Mouse (Mus musculus) heart, adult 2 months (tissue): ENCODE measurements at regions not wholly inside any gene's neighbourhood (a gene's known extent, or its start where the extent isn't known, plus 50 kb on each side); places are given as distances from the start of the nearest gene placed in this dataset.

Source experiments
- CTCF ChIP-seq: fragments of 200-600 bp; IDR thresholded peaks from 2 replicates; pipeline ENCODE4 v1.8.1; 2022; ENCODE audit warnings: antibody characterized with exemption, mild to moderate bottlenecking, moderate library complexity
- POLR2A ChIP-seq: fragments of 200-500 bp; IDR thresholded peaks from 2 replicates; pipeline ENCODE4 v1.6.1; 2011; ENCODE audit warnings: mild to moderate bottlenecking, low read depth, low read length, control low read depth; ENCODE audit not compliant: insufficient read depth

GRCm38 (mm10) chr13:101216897-101217480 is 383.8 kb upstream of the Slc30a5 start:
- TF ChIP-seq CTCF (no peak), POLR2A (no peak)
